Mouse (Mus musculus) embryonic facial prominence, embryonic 13.5 days (tissue): Measurements from ENCODE around the gene Hist1h4f. TPM values are rescaled to one million over a fixed set of nuclear protein-coding genes. Genes with fewer than 3 reads are reported as not detected.
A peak's percentile ranks its signal among the peaks of the same experiment; 100 is the strongest.
"Not testable (repeated sequence)": the region's sequence is repeated elsewhere in the genome, so short reads cannot be mapped to it uniquely, and the experiment has no call there.

ENCODE experiments used
- ATAC-seq: fragments of 200-750 bp; cut with Nextera tagmentation; 2 replicates; pipeline ENCODE4 v1.8.0; 2017; ENCODE audit warnings: low read depth; ENCODE audit not compliant: insufficient number of reproducible peaks, insufficient read depth, low FRiP score, low TSS enrichment
- H3K27ac ChIP-seq: fragments of 300-500 bp; sonication (generic); 2 replicates; pipeline ENCODE4 v1.5.1; 2015; ENCODE audit warnings: moderate library complexity, mild to moderate bottlenecking, inconsistent platforms
- H3K27me3 ChIP-seq: fragments of 300-500 bp; sonication (generic); 2 replicates; pipeline ENCODE4 v1.6.1; 2015; ENCODE audit warnings: mild to moderate bottlenecking, inconsistent platforms
- H3K36me3 ChIP-seq: fragments of 300-500 bp; sonication (generic); 2 replicates; pipeline ENCODE4 v1.6.1; 2015; ENCODE audit warnings: mild to moderate bottlenecking, inconsistent platforms
- H3K4me1 ChIP-seq: fragments of 300-500 bp; sonication (generic); 2 replicates; pipeline ENCODE4 v1.6.1; 2015; ENCODE audit warnings: inconsistent platforms
- H3K4me2 ChIP-seq: fragments of 300-500 bp; sonication (generic); 2 replicates; pipeline ENCODE4 v1.6.1; 2015; ENCODE audit warnings: moderate library complexity, mild to moderate bottlenecking, inconsistent platforms
- H3K4me3 ChIP-seq: fragments of 300-500 bp; sonication (generic); 2 replicates; pipeline ENCODE4 v1.5.1; 2015; ENCODE audit warnings: mild to moderate bottlenecking, inconsistent platforms
- H3K9ac ChIP-seq: fragments of 300-500 bp; sonication (generic); 2 replicates; pipeline ENCODE4 v1.6.1; 2015; ENCODE audit warnings: mild to moderate bottlenecking, inconsistent platforms
- H3K9me3 ChIP-seq: fragments of 300-500 bp; sonication (generic); 2 replicates; pipeline ENCODE4 v1.6.1; 2016; ENCODE audit warnings: inconsistent platforms
- WGBS: fragments of 180-500 bp; shearing (Covaris S2); methylation state at CpG from one replicate; pipeline ENCODE4 v1.1.7; 2015; ENCODE audit warnings: mixed read lengths; 5-methylcytosine and 5-hydroxymethylcytosine counted together
- polyA plus RNA-seq: library from polyadenylated mRNA; unstranded; fragments of >200 nt; fragmentation: Nextera tagmentation; extraction: Ambion mirVana; gene quantifications from 2 replicates; pipeline ENCODE4 v1.2.1, GENCODE M21; 2015

The Hist1h4f gene
- polyA plus RNA-seq, 1 experiment from 2014 or later, result 2.9 TPM

DNA sequence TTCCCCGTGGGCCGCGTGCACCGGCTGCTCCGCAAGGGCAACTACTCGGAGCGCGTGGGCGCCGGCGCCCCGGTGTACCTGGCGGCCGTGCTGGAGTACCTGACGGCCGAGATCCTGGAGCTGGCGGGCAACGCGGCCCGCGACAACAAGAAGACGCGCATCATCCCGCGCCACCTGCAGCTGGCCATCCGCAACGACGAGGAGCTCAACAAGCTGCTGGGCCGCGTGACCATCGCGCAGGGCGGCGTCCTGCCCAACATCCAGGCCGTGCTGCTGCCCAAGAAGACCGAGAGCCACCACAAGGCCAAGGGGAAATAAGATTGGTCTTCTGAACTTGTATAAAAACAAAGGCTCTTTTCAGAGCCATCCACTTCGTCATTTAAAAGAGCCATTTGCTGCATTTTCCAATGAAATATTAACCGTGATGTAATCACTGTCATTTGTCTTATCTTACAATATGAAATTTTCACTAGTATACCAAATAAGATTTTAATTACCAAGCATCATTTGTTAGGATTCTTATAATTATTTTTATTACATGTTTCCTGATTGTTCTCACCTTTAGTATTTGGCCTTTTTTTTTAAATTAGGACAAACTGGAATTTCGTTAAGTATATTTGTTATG is 23.2 kb upstream of the Hist1h4f start:
- not testable (repeated sequence) for H3K36me3 ChIP-seq, ATAC-seq, H3K27me3 ChIP-seq, H3K9me3 ChIP-seq
- Histone ChIP-seq H3K27ac (peak overlapping the region; percentile 96), H3K9ac (peak overlapping the region; percentile 67), H3K4me3 (peak overlapping the region; percentile 54), H3K4me1 (peaks cover 19% of the 10 kb centered on the region), H3K4me2 (peak overlapping the region; percentile 75)
- WGBS, result 0% methylated on average over 9 of the region's 39 CpGs

DNA sequence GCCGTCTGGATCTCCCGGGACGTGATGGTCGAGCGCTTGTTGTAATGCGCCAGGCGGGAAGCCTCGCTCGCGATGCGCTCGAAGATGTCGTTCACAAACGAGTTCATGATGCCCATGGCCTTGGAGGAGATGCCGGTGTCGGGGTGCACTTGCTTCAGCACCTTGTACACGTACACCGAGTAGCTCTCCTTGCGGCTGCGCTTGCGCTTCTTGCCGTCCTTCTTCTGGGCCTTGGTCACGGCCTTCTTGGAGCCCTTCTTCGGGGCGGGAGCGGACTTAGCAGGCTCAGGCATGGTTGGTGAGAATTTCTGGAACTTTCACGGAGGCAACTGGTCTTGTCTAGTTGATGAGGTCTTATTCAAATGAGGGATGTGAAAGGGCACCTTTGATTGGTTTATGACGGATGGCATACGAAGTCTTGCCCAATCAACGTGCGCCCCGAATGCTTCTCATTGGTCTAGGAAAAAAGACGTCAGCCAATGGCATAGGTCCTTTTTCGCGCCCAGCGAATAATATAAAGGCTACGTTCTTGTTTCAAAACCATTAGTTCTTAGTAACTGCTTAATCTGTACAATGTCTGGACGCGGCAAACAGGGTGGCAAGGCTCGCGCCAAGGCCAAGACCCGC is 22.6 kb upstream of the Hist1h4f start, which contains the start of the genes Hist1h2bf and Hist1h2ad:
Gene Hist1h2bf, minus strand, starts transcription at position 299 of the 627 bp plus-strand sequence.
Gene Hist1h2ad, plus strand, starts transcription at position 484 of the 627 bp plus-strand sequence.
- not testable (repeated sequence) for H3K27me3 ChIP-seq, H3K9me3 ChIP-seq, H3K36me3 ChIP-seq
- WGBS, result 0% methylated on average over 41 of the region's 42 CpGs
- Histone ChIP-seq H3K9ac (peak within 1 kb of the TSS; percentile 85), H3K4me2 (peak within 1 kb of the TSS; percentile 75), H3K4me1 (peaks cover 19% of the 10 kb centered on the region), H3K27ac (peak within 1 kb of the TSS; percentile 96), H3K4me3 (peak within 1 kb of the TSS; percentile 54)
- ATAC-seq, result peak; percentile 87

DNA sequence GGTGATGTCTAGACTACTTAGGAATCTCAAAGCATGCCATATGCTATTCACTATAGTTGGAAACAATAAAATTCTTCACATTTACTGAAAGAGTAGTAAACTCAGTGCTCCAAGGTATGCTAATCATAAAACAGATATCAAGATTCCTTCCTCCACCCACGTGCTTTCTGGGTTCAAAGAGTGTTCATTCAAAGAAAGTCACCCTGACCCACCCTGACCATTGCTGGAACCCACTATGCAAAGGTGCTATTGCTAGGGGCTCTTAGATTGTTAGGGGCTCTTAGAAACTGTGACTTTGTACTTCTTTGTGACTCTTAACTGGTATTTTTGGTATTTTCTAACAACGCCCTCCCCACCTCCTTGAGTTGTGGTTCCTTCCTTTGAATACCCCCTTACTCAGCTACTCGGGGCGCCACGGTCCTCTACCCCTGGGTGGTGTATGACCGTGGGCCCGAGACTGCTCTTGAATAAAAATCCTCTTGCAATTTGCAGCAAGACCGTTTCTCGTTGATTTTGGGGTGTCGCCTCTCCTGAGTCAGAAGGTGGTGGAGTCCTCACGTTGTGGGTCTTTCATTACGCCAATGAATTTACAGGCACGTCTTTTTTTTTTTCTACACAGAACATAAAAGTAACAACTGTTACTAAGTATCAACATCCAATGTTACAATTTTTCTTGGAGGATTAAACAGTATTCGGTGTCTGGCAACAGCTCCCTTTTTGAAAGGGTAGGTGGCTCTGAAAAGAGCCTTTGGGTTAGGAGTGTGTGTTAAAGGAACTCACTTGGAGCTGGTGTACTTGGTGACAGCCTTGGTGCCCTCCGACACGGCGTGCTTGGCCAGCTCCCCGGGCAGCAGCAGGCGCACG is 21.8 kb upstream of the Hist1h4f start:
- H3K36me3 ChIP-seq, H3K27me3 ChIP-seq, H3K9me3 ChIP-seq, ATAC-seq: not testable (repeated sequence)
- H3K9ac ChIP-seq, result peak overlapping the region; percentile 85
- peaks cover 19% of the 10 kb centered on the region for H3K4me1 ChIP-seq
- H3K4me3 ChIP-seq, result peak overlapping the region; percentile 54
- peak overlapping the region; percentile 75 for H3K4me2 ChIP-seq
- WGBS, result 11% methylated on average over 20 of the region's 20 CpGs
- peak overlapping the region; percentile 96 for H3K27ac ChIP-seq

DNA sequence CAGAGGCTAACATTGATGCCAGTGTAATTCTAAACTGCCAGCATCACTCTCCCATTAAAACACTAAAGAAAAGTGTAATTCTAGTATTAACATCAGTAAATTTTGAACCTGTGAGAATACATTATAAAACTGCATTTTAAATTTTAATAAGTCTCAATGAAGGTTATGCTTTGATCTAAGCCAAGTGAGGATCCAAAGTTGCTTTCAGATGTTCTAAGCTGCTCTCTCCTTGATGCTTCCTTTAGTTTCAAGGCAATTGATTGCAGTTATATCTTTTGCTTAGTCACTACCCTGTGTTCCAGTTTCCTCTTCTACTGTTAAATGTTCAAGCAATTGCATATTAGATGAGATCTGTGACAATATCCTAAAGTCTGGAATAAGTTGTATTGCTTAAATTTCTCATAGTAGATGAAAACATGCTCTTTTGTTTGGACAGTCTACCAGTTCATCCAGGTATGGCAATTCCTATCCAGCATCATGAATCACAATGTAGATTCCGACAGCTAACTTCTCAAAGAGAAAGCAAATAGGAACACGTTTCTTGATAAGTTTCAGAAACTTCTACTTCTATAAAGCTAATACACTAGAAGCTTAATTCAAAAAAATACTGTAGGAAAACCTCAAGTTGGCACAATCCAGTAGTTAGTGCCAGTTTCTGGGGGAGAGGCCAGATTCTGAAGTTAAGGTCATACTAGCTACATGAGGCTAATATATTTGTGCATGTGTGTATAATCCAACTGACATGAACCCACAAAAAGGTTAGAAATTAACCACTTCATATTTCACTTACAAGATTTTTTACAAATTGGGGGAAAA is 21.0 kb upstream of the Hist1h4f start:
- peak overlapping the region; percentile 96 for H3K27ac ChIP-seq
- ATAC-seq, result no peak
- 37% methylated on average over 2 of the region's 2 CpGs for WGBS

DNA sequence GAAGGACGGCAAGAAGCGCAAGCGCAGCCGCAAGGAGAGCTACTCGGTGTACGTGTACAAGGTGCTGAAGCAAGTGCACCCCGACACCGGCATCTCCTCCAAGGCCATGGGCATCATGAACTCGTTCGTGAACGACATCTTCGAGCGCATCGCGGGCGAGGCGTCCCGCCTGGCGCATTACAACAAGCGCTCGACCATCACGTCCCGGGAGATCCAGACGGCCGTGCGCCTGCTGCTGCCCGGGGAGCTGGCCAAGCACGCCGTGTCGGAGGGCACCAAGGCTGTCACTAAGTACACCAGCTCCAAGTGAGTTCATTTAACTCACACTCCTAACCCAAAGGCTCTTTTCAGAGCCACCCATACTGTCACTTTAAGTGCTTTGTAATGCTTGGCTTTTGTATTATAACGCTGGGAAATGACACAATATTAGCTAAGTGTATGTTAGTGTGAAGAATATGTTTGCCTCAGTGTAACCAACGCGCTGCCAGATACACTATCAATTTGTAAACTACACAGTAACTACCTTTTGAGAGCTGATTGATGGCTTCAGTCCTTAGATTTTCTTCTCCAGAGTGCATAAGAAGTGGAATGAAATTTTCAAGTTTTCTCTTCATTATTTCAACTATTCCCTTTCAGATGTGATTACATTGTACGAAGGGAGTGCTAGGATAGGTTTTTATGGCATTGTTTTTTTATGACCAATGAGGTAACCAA is 20.2 kb upstream of the Hist1h4f start:
- under 1% methylated on average over 15 of the region's 34 CpGs for WGBS
- Histone ChIP-seq H3K4me2 (peak overlapping the region; percentile 75), H3K4me1 (peaks cover 14% of the 10 kb centered on the region), H3K9ac (peak overlapping the region; percentile 85), H3K27ac (peak overlapping the region; percentile 96), H3K4me3 (peak overlapping the region; percentile 54)
- not testable (repeated sequence) for H3K36me3 ChIP-seq, ATAC-seq, H3K27me3 ChIP-seq, H3K9me3 ChIP-seq

More for the DNA sequence above, 21.0 kb upstream of the Hist1h4f start:
- H3K9me3 ChIP-seq, result no peaks in the 10 kb centered on the region
- no peaks in the 10 kb centered on the region for H3K36me3 ChIP-seq
- no peaks in the 10 kb centered on the region for H3K27me3 ChIP-seq
- H3K9ac ChIP-seq, result peak overlapping the region; percentile 85
- peak overlapping the region; percentile 75 for H3K4me2 ChIP-seq
- peaks cover 19% of the 10 kb centered on the region for H3K4me1 ChIP-seq
- peak overlapping the region; percentile 54 for H3K4me3 ChIP-seq

DNA sequence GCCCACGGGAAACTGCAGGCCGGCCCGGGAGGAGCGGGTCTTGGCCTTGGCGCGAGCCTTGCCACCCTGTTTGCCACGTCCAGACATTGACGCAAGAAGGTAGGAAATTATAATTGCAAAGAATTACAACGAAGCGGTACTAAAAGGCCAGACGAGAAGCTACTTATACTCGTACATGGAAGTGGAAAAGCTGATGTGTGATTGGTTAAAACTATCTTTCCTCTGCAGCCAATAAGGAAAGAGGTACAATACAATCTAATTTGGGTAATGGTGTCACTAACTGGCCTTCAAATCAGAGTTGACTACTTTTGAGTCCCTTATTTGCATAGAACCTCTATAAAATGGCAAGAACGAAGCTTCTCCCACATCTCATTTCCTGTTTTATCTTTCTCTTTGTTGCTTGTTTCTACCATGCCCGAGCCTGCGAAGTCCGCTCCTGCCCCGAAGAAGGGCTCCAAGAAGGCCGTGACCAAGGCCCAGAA is 19.6 kb upstream of the Hist1h4f start, which contains the start of the genes Hist1h2ae and Hist1h2bg:
Gene Hist1h2ae, minus strand, starts transcription at position 199 of the 482 bp plus-strand sequence.
Gene Hist1h2bg, plus strand, starts transcription at position 375 of the 482 bp plus-strand sequence.
- peak within 1 kb of the TSS; percentile 96 for H3K27ac ChIP-seq
- H3K9ac ChIP-seq, result peak within 1 kb of the TSS; percentile 85
- H3K4me2 ChIP-seq, result peak within 1 kb of the TSS; percentile 75
- no peaks in the 10 kb centered on the region for H3K27me3 ChIP-seq
- peaks cover 9% of the 10 kb centered on the region for H3K4me1 ChIP-seq
- WGBS, result under 1% methylated on average over 18 of the region's 18 CpGs
- no peaks in the 10 kb centered on the region for H3K36me3 ChIP-seq
- ATAC-seq, result peak; percentile 88
- peak within 1 kb of the TSS; percentile 54 for H3K4me3 ChIP-seq
- no peaks in the 10 kb centered on the region for H3K9me3 ChIP-seq

DNA sequence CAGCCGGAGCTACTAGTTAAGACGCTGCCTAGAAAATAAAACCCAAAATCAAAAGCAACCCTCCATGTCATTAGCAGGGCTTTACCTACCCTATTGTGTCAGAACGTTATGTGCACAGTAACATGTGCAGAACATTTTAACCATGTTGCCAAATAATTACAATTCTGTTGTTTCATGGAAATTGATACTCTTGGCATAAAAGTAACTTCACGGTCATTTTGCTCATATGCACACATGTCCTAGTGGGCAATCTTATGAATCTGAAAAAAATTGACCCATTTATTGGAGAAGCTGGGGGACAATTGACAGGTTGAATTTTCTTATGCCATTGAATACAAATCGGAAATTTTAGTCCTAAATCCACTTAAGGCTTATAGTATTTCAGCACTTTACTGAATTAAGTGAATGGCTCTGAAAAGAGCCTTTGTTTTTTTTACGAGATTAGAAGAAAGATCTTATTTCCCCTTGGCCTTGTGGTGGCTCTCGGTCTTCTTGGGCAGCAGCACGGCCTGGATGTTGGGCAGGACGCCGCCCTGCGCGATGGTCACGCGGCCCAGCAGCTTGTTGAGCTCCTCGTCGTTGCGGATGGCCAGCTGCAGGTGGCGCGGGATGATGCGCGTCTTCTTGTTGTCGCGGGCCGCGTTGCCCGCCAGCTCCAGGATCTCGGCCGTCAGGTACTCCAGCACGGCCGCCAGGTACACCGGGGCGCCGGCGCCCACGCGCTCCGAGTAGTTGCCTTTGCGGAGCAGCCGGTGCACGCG is 19.0 kb upstream of the Hist1h4f start:
- not testable (repeated sequence) for H3K4me1 ChIP-seq, H3K36me3 ChIP-seq, H3K9me3 ChIP-seq, ATAC-seq, H3K27me3 ChIP-seq
- peak overlapping the region; percentile 67 for H3K9ac ChIP-seq
- under 1% methylated on average over 25 of the region's 41 CpGs for WGBS
- H3K4me2 ChIP-seq, result peak overlapping the region; percentile 75
- H3K27ac ChIP-seq, result peak overlapping the region; percentile 96
- H3K4me3 ChIP-seq, result peak overlapping the region; percentile 54

DNA sequence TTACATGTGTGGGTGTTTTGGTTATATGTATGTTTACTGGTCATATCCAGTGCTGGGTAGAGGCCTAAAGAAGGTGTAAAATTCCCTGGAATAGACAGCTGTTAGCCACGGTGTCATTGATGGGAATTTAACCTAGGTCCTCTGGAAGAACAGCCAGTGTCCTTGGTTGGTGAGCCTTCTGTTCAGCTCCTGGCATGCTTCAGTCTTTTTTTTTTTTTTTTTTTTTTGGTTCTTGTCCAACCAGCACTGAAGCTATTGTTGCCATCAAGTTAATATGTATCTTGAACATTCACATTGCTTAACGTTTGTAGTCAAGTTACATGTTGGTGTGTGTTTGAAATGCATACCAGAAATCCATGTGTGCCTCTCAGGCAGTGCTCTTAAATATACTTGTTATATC is 13.0 kb upstream of the Hist1h4f start:
- 86% methylated on average over 2 of the region's 2 CpGs for WGBS
- Histone ChIP-seq H3K27ac (peak overlapping the region; percentile 98), H3K27me3 (no peaks in the 10 kb centered on the region)

DNA sequence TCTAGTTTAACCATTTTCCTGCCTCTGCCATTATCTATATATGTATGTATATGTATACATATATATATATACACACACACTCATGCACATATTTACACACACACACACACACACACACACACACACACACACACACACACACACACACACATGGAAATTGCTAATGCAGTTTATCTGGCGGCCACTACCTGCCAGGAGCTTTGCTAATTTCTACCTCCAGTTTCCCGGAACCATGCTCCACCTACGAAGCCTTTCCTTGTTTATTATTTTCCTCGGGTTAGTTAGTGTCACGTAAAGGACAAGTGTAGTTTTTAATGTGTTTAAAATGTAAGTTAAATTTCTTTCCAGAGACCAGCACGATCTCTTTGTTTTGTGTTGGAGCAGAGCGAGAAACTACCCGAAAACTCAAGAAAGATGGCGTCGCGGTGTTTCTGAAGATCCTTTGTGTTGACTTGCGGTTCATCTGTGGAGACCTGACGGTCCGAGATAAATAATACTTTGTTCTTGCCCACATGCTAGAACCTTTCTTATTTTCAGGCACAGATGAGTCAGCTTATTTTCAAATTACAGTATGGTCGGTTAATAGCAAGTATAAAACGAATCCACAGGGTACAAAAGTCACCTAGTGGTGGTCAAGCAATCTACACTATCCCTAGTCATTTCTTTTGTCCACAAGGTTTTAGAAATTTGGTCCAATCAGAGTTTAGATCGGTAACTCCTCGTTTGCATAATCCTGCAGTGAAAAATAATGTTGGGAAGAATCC is 11.4 kb upstream of the Hist1h4f start:
- H3K4me2 ChIP-seq, result peak overlapping the region; percentile 68
- H3K9ac ChIP-seq, result peak overlapping the region; percentile 62
- 0 out of 2 replicates have a peak, but pooled peaks cover 5% of the 10 kb centered on the region for H3K4me1 ChIP-seq
- H3K36me3 ChIP-seq, result no peaks in the 10 kb centered on the region
- no peak for ATAC-seq
- H3K4me3 ChIP-seq, result peak overlapping the region; percentile 48
- H3K27me3 ChIP-seq, result no peaks in the 10 kb centered on the region
- peak overlapping the region; percentile 98 for H3K27ac ChIP-seq
- WGBS, result 4% methylated on average over 18 of the region's 18 CpGs
- H3K9me3 ChIP-seq, result no peaks in the 10 kb centered on the region

More for the DNA sequence above, 13.0 kb upstream of the Hist1h4f start:
- no peak overlapping the region for H3K9ac ChIP-seq
- H3K4me3 ChIP-seq, result no peak overlapping the region
- H3K9me3 ChIP-seq, result no peaks in the 10 kb centered on the region
- no peaks in the 10 kb centered on the region for H3K36me3 ChIP-seq
- 0 out of 2 replicates have a peak, but pooled peaks cover 5% of the 10 kb centered on the region for H3K4me1 ChIP-seq
- ATAC-seq, result no peak
- H3K4me2 ChIP-seq, result no peak overlapping the region
